Mouse (Mus musculus) brain, embryonic 14.5 days (tissue): Measurements from ENCODE around the gene Trak1. TPM values are rescaled to one million over a fixed set of nuclear protein-coding genes. Genes with fewer than 3 reads are reported as not detected.

ENCODE experiments used
- DNase-seq: peaks from one replicate; pipeline ENCODE4 v3.0.0-alpha.2; 2011; ENCODE audit warnings: low read depth
- CTCF ChIP-seq: fragments of 200-500 bp; IDR thresholded peaks from 2 replicates; pipeline ENCODE4 v1.5.1; 2012; ENCODE audit warnings: inconsistent platforms, mild to moderate bottlenecking, moderate library complexity, borderline replicate concordance; ENCODE audit not compliant: insufficient read depth, insufficient read length; ENCODE audit errors: extremely low read depth
- POLR2A ChIP-seq: fragments of 200-500 bp; IDR thresholded peaks from 2 replicates; pipeline ENCODE4 v1.6.1; 2012; ENCODE audit warnings: mild to moderate bottlenecking, inconsistent platforms, borderline replicate concordance; ENCODE audit not compliant: poor library complexity, insufficient read depth, insufficient read length, severe bottlenecking; ENCODE audit errors: extremely low read depth
- polyA plus RNA-seq: library from polyadenylated mRNA; depleted of rRNA; stranded (reverse); fragments of >200 nt; gene quantifications from 2 replicates; pipeline ENCODE4 v1.2.3, GENCODE M21; 2012

Gene Trak1
- polyA plus RNA-seq, 1 experiment: 77.7 TPM

- DNase-seq: no peak
- TF ChIP-seq POLR2A (no peak), CTCF (no peak)
These were observed 31.9 kb downstream of the Trak1 start for GRCm38 (mm10) chr9:121329181-121329580.

- no peak for TF ChIP-seq POLR2A
- no peak for TF ChIP-seq CTCF
- no peak for DNase-seq
These were observed 32.8 kb downstream of the Trak1 start for GRCm38 (mm10) chr9:121330065-121330464.

GRCm38 (mm10) chr9:121331438-121331837, 34.1 kb downstream of the Trak1 start:
- TF ChIP-seq POLR2A (no peak), CTCF (no peak)
- peak; percentile 62 for DNase-seq

- TF ChIP-seq POLR2A (no peak), CTCF (no peak)
- DNase-seq: peak; percentile 96
These were observed 34.8 kb downstream of the Trak1 start for GRCm38 (mm10) chr9:121331878-121332630.

- TF ChIP-seq CTCF (no peak), POLR2A (no peak)
- no peak for DNase-seq
These were observed 36.3 kb downstream of the Trak1 start for GRCm38 (mm10) chr9:121333559-121333958.

- peak; percentile 83 for DNase-seq
- TF ChIP-seq POLR2A: no peak
- TF ChIP-seq CTCF: no peak
These were observed 37.1 kb downstream of the Trak1 start for GRCm38 (mm10) chr9:121334311-121334851.

GRCm38 (mm10) chr9:121335568-121335967, 38.3 kb downstream of the Trak1 start:
- no peak for DNase-seq
- TF ChIP-seq POLR2A: no peak
- no peak for TF ChIP-seq CTCF

GRCm38 (mm10) chr9:121336324-121336946, 39.1 kb downstream of the Trak1 start:
- DNase-seq: no peak
- no peak for TF ChIP-seq CTCF
- no peak for TF ChIP-seq POLR2A

GRCm38 (mm10) chr9:121337216-121337937, 40.1 kb downstream of the Trak1 start:
- peak; percentile 75 for DNase-seq
- TF ChIP-seq CTCF: no peak
- no peak for TF ChIP-seq POLR2A

- TF ChIP-seq CTCF: no peak
- DNase-seq: no peak
These were observed 40.6 kb downstream of the Trak1 start for GRCm38 (mm10) chr9:121337938-121338289.

- TF ChIP-seq POLR2A: no peak
These were observed 44.5 kb downstream of the Trak1 start for GRCm38 (mm10) chr9:121341832-121342231.

GRCm38 (mm10) chr9:121342510-121343110, 45.3 kb downstream of the Trak1 start:
- no peak for DNase-seq
- TF ChIP-seq CTCF: no peak
- TF ChIP-seq POLR2A: no peak

More at GRCm38 (mm10) chr9:121341832-121342231, 44.5 kb downstream of the Trak1 start:
- DNase-seq: no peak
